Mouse (Mus musculus): ENCODE results near the gene Rnf34.

- TF ChIP-seq CTCF (IDR thresholded peaks at IDR 0.05; ENCODE audit: borderline replicate concordance, extremely low read depth, insufficient read depth, insufficient read length) = no peak
- no peak for TF ChIP-seq POLR2A (IDR thresholded peaks at IDR 0.05; ENCODE audit: borderline replicate concordance, extremely low read depth, insufficient read depth, insufficient read length, poor library complexity, severe bottlenecking)
Observed at GRCm38 (mm10) chr5:122880241-122880980, 30.6 kb downstream of the Rnf34 start.

All from brain, embryonic 14.5 days (tissue).